Mouse (Mus musculus): Measurements from ENCODE around the gene Ggta1.

Gene Ggta1

DNA sequence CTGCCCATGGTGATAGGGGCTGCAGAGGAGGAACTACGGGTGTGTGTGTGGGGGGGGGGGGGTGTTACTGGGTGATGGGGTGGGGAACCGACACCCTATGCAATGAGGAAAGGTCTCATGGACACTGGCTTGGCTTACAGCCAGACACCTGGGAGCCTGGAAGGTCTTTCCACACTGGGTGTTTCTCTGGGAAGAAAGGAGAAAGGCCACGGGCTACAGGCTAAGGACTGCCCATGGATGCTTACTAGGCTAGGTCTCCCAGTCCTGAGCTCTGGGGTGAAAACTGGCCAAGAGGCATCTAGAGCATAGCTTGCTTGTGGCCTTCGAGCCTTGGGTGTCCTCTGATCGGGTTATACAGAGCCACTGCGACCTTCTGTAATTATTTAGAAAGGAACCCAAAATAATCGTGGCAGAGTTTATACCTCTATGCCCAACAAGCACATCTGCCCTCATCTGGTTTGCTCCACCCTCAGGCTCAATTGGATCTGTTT lies at the start of gene Ggta1:
TSS of gene Ggta1 (minus strand) at position 441 of the 491 bp plus-strand sequence.
- no peak for DNase-seq (ENCODE audit: low read depth, low spot score)

DNA sequence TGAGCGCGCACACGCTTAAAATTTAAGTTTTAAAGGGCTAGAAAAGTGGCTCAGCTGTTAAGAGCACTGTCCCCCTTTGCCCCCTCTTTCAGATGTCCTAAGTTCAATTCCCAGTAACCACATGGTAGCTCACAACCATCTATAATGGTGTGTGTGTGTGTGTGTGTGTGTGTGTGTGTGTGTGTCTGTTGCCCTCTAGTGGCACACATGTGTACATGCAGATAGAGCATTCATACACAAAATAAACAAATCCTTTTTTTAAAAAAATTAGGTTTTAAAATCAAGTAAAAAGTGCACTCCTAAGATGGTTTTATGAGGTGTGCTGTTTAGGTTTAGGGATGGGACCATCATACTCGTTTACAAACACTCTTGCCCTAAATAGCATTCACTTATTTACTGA lies 49.2 kb upstream of the Ggta1 start:
- no peak for DNase-seq (ENCODE audit: low read depth, low spot score)

DNA sequence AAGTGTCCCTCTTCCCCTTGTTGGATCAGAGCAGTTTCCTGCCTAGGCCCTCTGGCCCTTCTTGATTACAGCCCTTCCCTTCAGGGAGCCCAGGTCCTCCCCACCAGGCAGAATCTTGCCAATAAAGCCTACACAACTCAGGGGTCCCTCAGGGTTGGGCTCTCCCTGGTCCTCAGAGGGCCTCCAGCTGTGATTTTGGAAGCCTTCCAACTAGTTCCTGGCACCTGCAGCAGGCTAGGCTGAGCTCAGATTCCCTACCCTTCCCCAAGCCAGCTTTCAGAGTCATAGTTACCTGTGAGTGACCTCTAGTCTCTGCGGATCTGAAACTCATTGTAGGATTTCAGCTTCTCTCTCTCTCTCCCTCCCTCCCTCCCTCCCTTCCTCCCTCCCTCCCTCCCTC lies 47.9 kb upstream of the Ggta1 start:
- no peak for DNase-seq (ENCODE audit: low read depth, low spot score)

DNA sequence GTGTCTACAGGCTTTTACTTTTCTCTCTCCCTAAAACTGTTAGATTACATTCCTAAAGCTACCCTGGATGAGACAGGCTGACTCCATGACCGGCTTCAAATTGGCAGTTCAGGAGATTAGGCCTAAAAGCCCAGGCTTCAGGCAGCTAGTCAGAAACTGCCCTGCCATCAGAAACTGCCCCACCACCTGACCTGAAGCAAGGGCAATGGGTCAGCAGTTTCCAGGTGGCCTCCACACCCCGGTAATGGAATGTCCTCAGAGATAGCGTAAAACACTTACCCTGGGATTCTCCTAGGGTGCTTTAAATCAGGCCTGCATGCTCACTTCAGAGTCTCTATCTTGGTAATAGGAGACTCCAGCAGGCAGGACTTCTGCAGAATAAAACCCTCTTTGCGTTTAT lies 46.9 kb upstream of the Ggta1 start:
- no peak for DNase-seq (ENCODE audit: low read depth, low spot score)

DNA sequence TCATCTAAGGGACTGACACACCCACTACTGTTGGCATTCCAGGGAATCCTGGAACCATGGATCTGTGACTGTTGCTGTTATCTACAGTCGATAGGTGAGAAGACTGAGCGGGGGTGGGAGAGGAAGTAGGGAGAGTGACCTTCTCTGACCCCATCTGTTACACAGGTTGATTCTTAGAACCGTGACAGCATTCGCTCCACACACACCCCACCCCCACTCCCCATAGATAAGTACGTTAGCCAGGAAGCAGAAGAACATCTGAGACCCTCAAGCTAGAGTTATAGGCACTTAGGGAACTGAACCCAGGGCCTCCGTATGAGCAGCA lies 46.3 kb upstream of the Ggta1 start:
- no peak for DNase-seq (ENCODE audit: low read depth, low spot score)

DNA sequence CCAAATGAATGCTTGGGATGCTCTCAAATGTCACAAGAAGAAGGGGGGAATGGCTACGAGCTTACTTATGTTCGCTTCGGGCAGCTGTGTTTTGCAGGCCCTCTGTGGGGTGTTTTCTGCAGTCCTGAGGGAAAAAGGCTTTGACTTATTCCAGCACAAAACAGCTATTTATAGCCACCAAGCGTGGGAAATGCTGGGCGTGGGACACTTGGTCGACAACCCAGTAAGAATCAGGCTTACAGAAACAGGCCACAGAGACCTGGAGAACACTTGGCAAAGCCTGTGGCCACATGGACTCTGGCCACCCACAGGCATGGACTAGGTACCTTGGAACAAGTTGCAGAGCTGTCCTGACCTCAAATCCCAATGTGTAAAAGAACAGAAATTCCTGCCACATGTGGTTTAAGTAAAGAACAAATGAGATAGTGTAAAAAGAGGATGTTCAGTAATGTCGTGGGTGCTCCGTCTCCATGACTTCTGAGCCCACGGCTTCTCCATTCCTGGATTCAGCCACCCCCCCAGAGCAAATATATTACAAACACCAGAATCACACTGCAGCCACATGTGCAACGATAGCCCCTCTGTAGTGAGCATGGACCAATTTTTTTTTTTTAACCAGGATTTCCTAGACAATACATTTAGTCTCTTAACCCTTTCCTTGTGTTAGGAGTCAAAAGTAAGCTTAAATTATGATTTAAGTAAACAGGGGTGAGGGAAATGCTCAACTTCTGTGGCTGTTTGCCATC lies 45.7 kb upstream of the Ggta1 start:
- DNase-seq (ENCODE audit: low read depth, low spot score): peak; percentile 68

DNA sequence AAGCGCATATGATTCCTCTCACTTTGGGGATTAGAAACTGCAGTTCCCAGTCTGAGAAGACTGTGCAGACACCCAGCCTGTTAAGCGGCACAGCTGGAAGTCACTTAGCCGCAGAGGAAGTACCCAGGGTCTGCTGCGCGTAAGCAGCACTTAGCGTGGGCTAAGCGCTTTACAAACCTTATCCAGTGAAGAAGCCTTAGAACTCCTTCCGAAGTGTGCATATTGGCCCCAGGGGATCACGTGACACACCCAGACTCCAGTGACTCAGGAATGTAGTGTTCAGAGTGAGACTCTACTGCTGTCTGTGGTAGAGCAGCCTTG lies 44.1 kb upstream of the Ggta1 start:
- DNase-seq (ENCODE audit: low read depth, low spot score): no peak

DNA sequence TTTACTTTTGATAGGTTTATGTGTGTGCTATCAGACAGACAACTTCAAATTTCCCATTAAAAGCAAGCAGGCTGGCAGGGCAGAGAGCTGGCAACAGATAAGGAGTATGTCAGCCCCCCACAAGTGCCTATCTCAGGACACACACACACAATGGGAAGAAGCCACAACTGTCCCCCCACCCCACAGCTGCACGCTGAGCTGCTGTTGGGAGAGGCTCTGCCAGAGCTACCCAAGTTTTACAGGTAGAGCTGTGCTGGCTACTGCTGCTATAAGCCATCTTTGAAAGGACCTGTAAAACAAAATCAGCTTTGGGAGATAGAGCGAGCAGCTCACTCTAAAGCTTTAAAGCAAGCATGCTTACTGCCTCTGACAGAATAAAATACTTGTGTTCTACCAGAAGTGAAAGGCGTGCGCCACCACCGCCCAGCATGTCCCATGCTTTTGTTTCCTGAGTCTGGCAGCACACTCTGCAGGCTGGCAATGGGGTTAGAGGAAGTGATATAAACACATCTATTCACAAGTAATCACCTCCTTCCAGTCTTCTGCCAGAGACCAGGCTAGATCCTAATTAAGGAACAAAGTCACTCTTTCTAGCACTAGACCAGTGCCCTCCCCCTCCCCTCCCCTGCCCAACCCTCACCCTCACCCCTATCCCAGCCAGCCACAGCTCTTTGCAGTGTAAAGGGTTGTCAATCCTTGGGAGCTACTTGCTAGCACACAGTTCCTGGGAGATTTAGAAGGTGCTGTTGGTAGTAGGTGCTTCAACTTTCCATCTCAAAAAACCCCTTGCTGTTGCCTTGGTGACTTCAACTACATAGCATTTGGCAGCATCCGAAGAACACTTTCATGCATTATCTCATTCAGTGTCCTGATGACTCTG lies 43.5 kb upstream of the Ggta1 start:
- no peak for DNase-seq (ENCODE audit: low read depth, low spot score)

DNA sequence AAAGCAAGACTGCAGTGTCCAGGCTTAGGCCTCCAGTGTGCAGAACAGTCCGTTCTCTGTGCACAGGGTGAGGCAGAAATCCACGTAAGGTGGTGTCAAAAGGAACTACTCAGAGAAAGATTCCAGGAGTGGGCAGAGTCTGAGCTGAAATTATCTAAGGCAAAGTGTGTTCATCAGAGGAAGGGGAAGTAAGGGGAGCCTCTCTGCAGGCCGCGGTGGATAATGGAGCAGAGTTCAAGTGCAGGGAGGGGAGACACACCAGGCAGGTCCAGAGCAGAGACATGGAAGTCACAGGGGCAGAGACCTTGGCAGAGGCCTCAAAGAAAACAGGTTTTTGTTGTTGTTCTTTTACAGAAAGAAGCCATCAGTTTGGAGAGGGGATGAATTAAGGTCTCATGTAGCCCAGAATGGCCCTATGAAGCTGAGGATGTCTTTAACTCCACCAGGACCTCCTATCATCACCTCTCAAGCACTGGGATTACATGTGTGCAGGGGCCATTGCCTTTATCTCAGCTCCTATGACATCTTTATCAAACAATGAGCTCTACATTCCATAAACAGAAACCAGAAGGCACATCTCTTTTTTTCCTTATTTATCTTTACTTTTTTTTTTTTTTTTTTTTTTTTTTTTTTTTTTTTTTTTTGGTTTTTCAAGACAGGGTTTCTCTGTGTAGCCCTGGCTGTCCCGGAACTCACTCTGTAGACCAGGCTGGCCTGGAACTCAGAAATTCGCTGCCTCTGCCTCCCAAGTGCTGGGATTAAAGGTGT lies 42.7 kb upstream of the Ggta1 start:
- no peak for DNase-seq (ENCODE audit: low read depth, low spot score)

DNA sequence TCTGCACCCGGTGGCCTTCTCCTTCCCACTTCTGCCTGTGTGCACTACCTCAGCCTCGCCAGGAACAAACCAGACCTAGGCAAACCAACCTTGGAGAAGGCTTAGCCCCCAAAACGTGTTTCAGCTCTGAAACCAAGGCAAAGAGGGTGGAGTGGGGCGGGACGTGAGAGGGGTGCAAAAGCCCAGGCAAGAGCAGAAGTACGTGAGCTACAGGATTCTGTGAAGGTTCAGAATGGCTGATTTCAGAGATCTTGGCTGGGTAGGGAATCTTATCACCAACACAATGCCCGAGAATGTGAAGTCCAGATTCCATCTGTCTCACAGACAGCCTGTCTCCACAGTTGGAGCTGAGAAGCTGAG lies 41.4 kb upstream of the Ggta1 start:
- no peak for DNase-seq (ENCODE audit: low read depth, low spot score)

DNA sequence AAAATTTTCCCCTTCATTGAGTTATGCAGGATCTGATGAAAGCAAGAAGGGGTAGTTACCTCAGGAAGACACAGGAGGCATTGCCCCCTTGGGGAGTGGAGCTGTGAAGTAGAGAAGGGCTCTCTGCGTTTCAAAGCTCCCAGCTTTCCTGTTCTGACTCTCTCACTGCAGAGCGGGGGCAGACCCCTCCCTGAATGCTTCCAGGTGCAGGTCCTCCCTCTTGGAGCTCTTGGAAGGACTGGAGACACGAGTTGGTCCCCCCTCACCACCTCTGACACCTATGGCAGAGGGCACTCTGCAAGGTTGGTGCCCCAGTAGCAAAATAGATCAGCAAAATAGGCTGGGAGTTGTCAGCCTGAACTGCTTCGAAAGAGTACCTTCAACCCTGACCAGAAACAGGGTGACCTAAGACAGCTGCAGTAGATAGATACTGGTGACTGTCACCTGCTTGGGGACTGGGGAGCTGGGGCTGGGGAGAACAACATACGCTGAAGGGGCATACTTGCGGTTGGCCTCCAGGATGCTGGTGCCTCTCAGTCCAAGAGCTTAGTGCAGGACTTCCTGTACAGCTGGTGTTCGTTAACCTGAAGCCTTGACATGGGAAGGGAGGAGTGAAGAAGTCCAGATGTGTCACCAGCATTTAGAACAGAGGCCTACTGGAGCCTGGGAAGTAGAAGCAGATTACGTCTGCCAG lies 40.8 kb upstream of the Ggta1 start:
- DNase-seq (ENCODE audit: low read depth, low spot score): no peak

DNA sequence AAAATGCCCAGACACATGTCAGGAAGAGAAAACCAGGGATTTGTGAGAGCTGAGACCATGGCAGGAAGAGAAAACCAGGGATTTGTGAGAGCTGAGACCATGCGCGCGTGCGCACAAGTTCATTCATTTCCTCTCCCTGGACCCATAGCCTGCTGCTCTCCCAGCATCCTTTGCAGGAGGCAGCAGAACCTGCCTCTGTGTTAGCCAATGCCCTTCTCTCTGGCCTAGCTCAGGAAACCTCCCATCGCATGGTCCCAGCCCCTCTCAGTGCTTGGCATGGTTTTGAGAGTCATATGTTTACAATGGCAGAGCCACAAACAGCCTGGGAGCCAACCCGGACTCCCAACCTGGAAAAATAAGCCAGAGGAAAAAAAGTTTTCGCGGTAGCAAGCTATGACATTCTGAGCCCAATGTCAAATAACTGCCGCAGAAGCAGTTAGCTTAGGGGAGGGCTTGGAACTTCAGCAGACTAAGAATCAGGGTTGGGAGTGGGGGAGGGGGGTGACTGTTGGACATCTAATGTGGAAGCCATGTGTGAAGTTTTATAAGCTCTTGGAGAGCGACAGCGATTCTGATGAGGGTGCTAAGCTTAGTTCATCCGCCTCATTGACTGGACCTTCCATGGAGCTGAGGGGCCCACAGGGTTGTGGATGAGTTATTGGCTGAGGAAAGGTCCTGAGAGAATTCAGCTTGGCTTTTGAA lies 40.1 kb upstream of the Ggta1 start:
- DNase-seq (ENCODE audit: low read depth, low spot score): no peak

DNA sequence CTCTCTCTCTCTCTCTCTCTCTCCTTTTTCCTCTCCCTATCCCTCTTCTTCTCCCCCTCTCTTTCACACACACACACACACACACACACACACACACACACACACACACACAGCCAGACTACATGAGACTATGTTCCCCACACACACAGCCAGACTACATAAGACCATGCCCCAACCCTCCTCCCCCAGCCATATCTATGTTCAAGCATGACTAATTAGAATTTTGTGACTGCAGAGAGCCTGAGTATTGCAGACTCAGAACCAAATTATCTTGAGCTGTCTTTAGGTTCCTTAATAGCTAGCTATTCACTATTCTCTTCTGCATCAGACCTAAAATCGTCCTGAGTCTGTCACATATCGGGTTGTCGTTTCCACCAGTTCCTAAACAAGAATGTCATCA lies 39.5 kb upstream of the Ggta1 start:
- no peak for DNase-seq (ENCODE audit: low read depth, low spot score)

DNA sequence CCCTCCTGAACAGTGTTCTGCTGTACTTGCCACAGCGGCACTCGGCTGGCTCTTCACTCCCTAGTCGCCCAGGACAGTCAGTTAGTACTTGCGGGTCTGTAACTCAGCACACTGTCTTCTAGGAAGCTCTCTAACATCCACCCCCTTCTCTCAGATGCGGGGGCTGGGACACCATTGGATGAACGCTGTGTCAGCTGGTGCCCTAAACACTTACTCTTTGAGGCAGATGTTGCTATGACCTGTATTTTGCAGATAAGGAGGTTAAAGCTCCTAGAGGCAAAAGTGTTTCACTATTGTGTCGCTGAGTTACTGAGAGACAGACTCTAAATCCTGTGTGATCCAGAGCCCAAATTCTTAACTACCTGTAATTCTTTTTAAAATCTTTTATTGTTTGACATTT lies 36.4 kb upstream of the Ggta1 start:
- no peak for DNase-seq (ENCODE audit: low read depth, low spot score)

DNA sequence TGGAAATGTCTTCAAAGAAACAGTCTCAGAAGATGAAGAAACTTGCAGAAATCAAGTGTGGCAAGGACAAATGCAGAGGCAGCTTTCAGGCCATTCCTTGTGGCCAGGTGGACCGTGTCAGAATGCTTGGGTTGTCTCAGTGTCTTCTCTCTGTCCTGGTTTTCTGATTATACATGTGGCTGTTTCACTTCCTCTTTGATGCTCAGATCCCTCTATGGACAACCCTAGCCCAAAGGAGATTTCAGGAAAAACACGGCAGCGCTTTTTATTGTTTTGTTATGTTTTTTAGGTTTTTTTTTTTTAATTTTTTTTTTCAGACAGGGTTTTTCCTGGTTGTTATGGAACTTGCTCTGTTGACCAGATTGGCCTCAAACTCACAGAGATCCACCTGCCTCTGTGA lies 35.9 kb upstream of the Ggta1 start:
- DNase-seq (ENCODE audit: low read depth, low spot score): no peak

DNA sequence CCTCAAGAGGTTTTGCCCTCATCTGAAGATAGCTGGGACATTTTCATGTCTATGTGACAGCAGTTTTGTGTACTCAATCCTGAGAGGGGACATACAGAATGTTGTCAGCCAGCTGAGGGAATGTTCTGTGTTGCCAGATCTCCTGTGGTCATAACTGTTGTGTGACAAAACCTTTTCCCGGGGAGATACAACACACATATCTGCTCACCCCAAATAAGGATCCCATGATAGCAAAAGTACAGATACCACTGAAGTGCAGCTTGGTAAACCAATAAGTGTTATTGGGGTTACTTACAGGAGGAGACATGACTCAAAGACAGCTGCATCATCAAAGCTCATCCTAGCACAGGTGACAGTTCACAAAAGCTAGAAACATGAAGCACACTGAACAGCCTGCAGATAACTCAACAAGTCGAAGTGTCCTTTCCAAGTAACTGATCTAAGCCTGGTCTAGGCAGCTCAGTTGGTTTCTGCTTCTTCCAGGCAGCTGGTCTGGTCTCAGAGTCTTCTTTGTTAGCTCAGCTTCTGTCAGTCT lies 34.7 kb upstream of the Ggta1 start:
- DNase-seq (ENCODE audit: low read depth, low spot score): no peak

DNA sequence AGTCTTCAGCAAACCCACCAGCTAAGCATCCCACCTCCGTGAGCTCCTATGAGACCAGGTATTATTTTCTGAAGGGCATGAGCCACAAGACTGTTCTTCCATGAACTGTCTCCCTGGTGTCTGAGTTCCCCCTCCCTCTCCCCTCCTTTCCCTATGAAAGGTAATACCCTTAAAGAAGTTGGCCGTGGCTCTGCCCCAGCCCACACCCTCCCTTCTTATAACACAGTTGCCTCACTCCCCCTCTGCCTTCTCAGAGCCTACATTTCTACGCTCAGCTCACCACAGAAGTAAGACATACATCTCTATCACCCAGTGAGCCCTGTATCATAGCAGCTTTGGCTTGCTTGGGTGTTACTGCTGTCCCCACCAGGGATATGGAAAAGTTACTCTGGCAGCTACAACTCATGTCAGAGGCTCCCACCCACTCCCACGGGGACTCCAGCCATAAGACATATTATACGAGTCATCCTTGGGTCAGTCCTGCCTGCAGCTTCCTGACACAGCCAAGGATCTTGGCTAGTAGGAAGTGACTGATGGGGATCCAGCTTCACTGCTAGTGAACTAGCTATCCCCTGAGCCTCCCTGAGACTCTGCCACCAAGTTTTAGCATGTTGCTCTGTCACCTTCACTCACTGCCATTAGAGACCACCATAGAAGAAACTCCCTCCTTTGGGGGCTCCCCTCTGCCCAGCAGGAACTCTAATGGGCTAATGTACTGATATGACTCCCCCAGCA lies 33.4 kb upstream of the Ggta1 start:
- no peak for DNase-seq (ENCODE audit: low read depth, low spot score)

DNA sequence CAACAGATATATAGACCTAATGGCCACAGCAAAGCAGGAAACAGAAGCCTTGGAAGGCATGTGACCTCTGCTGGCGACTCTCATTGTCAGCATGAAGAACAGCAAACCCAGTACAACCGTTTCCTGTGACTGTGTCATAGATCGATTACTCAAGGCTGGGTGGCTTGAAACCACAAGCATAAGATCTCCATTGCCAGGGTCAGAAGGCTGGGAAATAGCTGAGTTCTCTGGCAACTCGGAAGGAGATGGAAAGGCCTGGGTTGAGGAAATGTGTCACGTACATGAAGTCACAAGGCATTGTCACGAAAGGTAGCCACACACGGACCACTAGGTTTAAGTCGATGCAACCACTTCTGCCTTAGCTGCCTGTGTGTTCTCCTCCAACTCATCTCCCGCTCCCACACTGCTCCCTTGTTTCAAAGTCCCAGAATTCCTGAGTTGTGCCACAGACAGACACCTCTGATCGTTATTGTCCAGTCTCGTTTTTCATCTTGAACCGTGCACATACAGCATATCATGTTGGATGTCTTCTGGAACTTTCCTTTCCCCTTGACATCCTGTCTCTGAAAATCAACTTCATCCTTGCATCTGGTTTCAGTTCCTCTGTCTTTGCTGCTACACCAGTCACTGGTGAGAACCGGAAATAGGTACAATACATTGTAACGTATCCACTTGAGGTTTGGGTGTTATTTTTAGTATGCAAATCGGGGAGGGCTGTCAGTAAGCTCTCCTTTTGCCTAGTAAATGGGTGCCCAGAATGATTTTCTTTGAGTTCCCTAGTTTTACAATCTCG lies 32.7 kb upstream of the Ggta1 start:
- peak; percentile 33 for DNase-seq (ENCODE audit: low read depth, low spot score)

DNA sequence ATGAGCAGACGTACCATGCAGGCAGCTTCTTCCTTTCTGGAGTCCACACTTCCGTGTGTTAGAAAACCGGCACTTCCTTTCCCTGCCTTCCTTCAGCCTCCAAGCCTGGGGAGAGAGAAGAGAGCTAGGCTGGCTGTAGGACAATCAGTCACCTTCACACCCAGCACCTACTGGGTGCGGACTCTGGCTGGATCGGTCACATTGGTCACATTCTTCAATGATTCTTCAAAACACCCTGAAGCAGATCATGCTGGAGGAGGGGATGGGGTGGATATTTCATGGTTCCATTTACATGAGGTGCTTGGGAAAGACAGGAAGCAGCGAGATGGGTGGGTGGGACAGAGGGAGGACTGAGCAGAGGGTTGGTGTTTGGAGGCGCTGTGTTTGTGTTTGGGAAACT lies 30.5 kb upstream of the Ggta1 start:
- DNase-seq (ENCODE audit: low read depth, low spot score): no peak

DNA sequence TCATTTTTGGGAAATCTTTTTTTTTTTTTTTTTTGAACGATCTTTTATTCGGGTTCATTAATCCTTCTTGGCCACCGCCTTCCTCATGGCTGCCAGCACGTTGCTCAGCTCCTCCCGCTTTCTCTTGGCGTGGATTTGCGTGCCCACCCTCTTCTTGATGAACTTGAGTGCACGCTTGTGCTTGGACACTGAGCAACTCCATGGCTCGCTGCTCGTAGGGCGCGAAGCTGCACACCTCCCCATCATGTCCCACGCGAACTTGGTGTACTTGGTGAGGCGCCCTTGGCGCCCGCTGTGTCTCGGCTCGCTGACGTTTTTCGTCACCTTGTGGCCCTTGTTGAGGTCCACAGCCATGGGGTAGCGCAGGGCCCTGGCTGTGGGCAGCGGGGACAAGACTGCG lies 28.1 kb upstream of the Ggta1 start:
- no peak for DNase-seq (ENCODE audit: low read depth, low spot score)
